Mouse (Mus musculus): Measurements from ENCODE around the gene Mrrf. TPM values are rescaled to one million over a fixed set of nuclear protein-coding genes. Genes with fewer than 3 reads are reported as not detected.

The Mrrf gene
- polyA plus RNA-seq (2015; fragmentation: Nextera tagmentation; extraction: Ambion mirVana) = 23.1 and 24.1 TPM in 2 replicates

GRCm38 (mm10) chr2:36136300-36136941 lies at the start of gene Mrrf, which contains the start of gene Rbm18:
Mrrf (plus strand) TSS chr2:36136389.
Rbm18 (minus strand) TSS chr2:36136773.
- H3K9me3 ChIP-seq = no peaks in the 10 kb centered on the region
- H3K36me3 ChIP-seq (replicated peaks) = peaks cover 16% of the 10 kb centered on the region
- peak within 1 kb of the TSS; percentile 82 for H3K27ac ChIP-seq
- peak within 1 kb of the TSS; percentile 64 for H3K4me2 ChIP-seq
- under 1% methylated on average over 50 of the region's 50 CpGs for WGBS
- H3K4me1 ChIP-seq = peaks cover 22% of the 10 kb centered on the region
- peak within 1 kb of the TSS; percentile 77 for H3K9ac ChIP-seq
- no peaks in the 10 kb centered on the region for H3K27me3 ChIP-seq (replicated peaks)
- ATAC-seq (replicated peaks) = peak; percentile 99
- H3K4me3 ChIP-seq = peak within 1 kb of the TSS; percentile 62

GRCm38 (mm10) chr2:36089190-36089589 lies 47.0 kb upstream of the Mrrf start:
- Histone ChIP-seq H3K4me1 (peaks cover 14% of the 10 kb centered on the region), H3K4me3 (no peak overlapping the region), H3K9me3 (no peaks in the 10 kb centered on the region), H3K27ac (no peak overlapping the region), H3K9ac (no peak overlapping the region), H3K27me3 (replicated peaks) (peaks cover 70% of the 10 kb centered on the region), H3K36me3 (replicated peaks) (no peaks in the 10 kb centered on the region), H3K4me2 (no peak overlapping the region)
- no peak for ATAC-seq (replicated peaks)
- 29% methylated on average over 3 of the region's 3 CpGs for WGBS

- Histone ChIP-seq H3K27me3 (replicated peaks) (peaks cover 89% of the 10 kb centered on the region), H3K4me1 (peaks cover 14% of the 10 kb centered on the region), H3K9me3 (no peaks in the 10 kb centered on the region), H3K4me2 (peak overlapping the region; percentile 75), H3K27ac (no peak overlapping the region), H3K36me3 (replicated peaks) (no peaks in the 10 kb centered on the region), H3K4me3 (peak overlapping the region; percentile 40), H3K9ac (no peak overlapping the region)
- 3% methylated on average over 70 of the region's 70 CpGs for WGBS
- ATAC-seq (replicated peaks) = peak; percentile 62
These were observed 45.1 kb upstream of the Mrrf start for GRCm38 (mm10) chr2:36090853-36091741.

- Histone ChIP-seq H3K9ac (no peak overlapping the region), H3K27ac (no peak overlapping the region), H3K27me3 (replicated peaks) (peaks cover 98% of the 10 kb centered on the region), H3K4me1 (peaks cover 14% of the 10 kb centered on the region), H3K9me3 (no peaks in the 10 kb centered on the region), H3K4me2 (no peak overlapping the region), H3K4me3 (no peak overlapping the region), H3K36me3 (replicated peaks) (no peaks in the 10 kb centered on the region)
- WGBS = 4% methylated on average over 4 of the region's 4 CpGs
- ATAC-seq (replicated peaks) = no peak
These were observed 43.4 kb upstream of the Mrrf start for GRCm38 (mm10) chr2:36092748-36093147.

GRCm38 (mm10) chr2:36093301-36093700 lies 42.9 kb upstream of the Mrrf start:
- Histone ChIP-seq H3K4me1 (peaks cover 14% of the 10 kb centered on the region), H3K9ac (no peak overlapping the region), H3K4me3 (no peak overlapping the region), H3K36me3 (replicated peaks) (no peaks in the 10 kb centered on the region), H3K27me3 (replicated peaks) (peaks cover 100% of the 10 kb centered on the region), H3K27ac (no peak overlapping the region), H3K9me3 (no peaks in the 10 kb centered on the region), H3K4me2 (no peak overlapping the region)
- 13% methylated on average over 7 of the region's 7 CpGs for WGBS
- no peak for ATAC-seq (replicated peaks)

GRCm38 (mm10) chr2:36093914-36094475 lies 42.2 kb upstream of the Mrrf start:
- H3K9ac ChIP-seq = no peak overlapping the region

GRCm38 (mm10) chr2:36097129-36097815 lies 38.9 kb upstream of the Mrrf start:
- no peaks in the 10 kb centered on the region for H3K9me3 ChIP-seq
- no peak overlapping the region for H3K4me2 ChIP-seq
- WGBS = 1% methylated on average over 18 of the region's 18 CpGs
- no peaks in the 10 kb centered on the region for H3K36me3 ChIP-seq (replicated peaks)
- H3K27ac ChIP-seq = no peak overlapping the region
- H3K27me3 ChIP-seq (replicated peaks) = peaks cover 99% of the 10 kb centered on the region
- H3K9ac ChIP-seq = no peak overlapping the region
- no peak for ATAC-seq (replicated peaks)
- H3K4me3 ChIP-seq = no peak overlapping the region
- H3K4me1 ChIP-seq = no peaks in the 10 kb centered on the region

More at GRCm38 (mm10) chr2:36093914-36094475, 42.2 kb upstream of the Mrrf start:
- Histone ChIP-seq H3K9me3 (no peaks in the 10 kb centered on the region), H3K4me1 (peaks cover 14% of the 10 kb centered on the region), H3K27me3 (replicated peaks) (peaks cover 100% of the 10 kb centered on the region), H3K4me2 (peak overlapping the region; percentile 5; the same call in 1 of the 2 replicates), H3K4me3 (peak overlapping the region; percentile 7; the same call in 1 of the 2 replicates), H3K36me3 (replicated peaks) (no peaks in the 10 kb centered on the region), H3K27ac (no peak overlapping the region)
- no peak for ATAC-seq (replicated peaks)
- WGBS = 3% methylated on average over 31 of the region's 31 CpGs

- no peak overlapping the region for H3K27ac ChIP-seq
- H3K4me1 ChIP-seq = peaks cover 7% of the 10 kb centered on the region
- peaks cover 98% of the 10 kb centered on the region for H3K27me3 ChIP-seq (replicated peaks)
- H3K9ac ChIP-seq = no peak overlapping the region
- no peak for ATAC-seq (replicated peaks)
- no peak overlapping the region for H3K4me3 ChIP-seq
- 3% methylated on average over 5 of the region's 5 CpGs for WGBS
- H3K4me2 ChIP-seq = no peak overlapping the region
- no peaks in the 10 kb centered on the region for H3K36me3 ChIP-seq (replicated peaks)
- H3K9me3 ChIP-seq = no peaks in the 10 kb centered on the region
These were observed 38.2 kb upstream of the Mrrf start for GRCm38 (mm10) chr2:36098021-36098420.

- H3K4me2 ChIP-seq = no peak overlapping the region
These were observed 36.5 kb upstream of the Mrrf start for GRCm38 (mm10) chr2:36099739-36100138.

GRCm38 (mm10) chr2:36101866-36102558 lies 34.2 kb upstream of the Mrrf start:
- H3K9ac ChIP-seq = no peak overlapping the region

More at GRCm38 (mm10) chr2:36099739-36100138, 36.5 kb upstream of the Mrrf start:
- H3K27me3 ChIP-seq (replicated peaks) = peaks cover 88% of the 10 kb centered on the region
- H3K4me3 ChIP-seq = no peak overlapping the region
- H3K27ac ChIP-seq = no peak overlapping the region
- H3K9ac ChIP-seq = no peak overlapping the region
- no peaks in the 10 kb centered on the region for H3K9me3 ChIP-seq
- H3K4me1 ChIP-seq = peaks cover 22% of the 10 kb centered on the region
- no peak for ATAC-seq (replicated peaks)
- WGBS = 5% methylated on average over 6 of the region's 6 CpGs
- H3K36me3 ChIP-seq (replicated peaks) = no peaks in the 10 kb centered on the region

GRCm38 (mm10) chr2:36102559-36102946 lies 33.6 kb upstream of the Mrrf start:
- Histone ChIP-seq H3K27me3 (replicated peaks) (peaks cover 87% of the 10 kb centered on the region), H3K4me2 (peak overlapping the region; percentile 27), H3K27ac (no peak overlapping the region), H3K36me3 (replicated peaks) (no peaks in the 10 kb centered on the region), H3K9me3 (no peaks in the 10 kb centered on the region), H3K4me1 (peaks cover 31% of the 10 kb centered on the region), H3K4me3 (peak overlapping the region; percentile 35; the same call in 1 of the 2 replicates), H3K9ac (no peak overlapping the region)
- WGBS = 2% methylated on average over 21 of the region's 21 CpGs
- ATAC-seq (replicated peaks) = no peak; the same call in 1 of the 2 replicates

More at GRCm38 (mm10) chr2:36101866-36102558, 34.2 kb upstream of the Mrrf start:
- no peaks in the 10 kb centered on the region for H3K36me3 ChIP-seq (replicated peaks)
- H3K9me3 ChIP-seq = no peaks in the 10 kb centered on the region
- H3K4me2 ChIP-seq = peak overlapping the region; percentile 27
- no peak for ATAC-seq (replicated peaks)
- H3K27ac ChIP-seq = no peak overlapping the region
- H3K4me3 ChIP-seq = peak overlapping the region; percentile 35; the same call in 1 of the 2 replicates
- peaks cover 88% of the 10 kb centered on the region for H3K27me3 ChIP-seq (replicated peaks)
- 3% methylated on average over 28 of the region's 28 CpGs for WGBS
- peaks cover 31% of the 10 kb centered on the region for H3K4me1 ChIP-seq
